Mouse (Mus musculus): ENCODE measurements around the gene Agmo.

Agmo gene

DNA sequence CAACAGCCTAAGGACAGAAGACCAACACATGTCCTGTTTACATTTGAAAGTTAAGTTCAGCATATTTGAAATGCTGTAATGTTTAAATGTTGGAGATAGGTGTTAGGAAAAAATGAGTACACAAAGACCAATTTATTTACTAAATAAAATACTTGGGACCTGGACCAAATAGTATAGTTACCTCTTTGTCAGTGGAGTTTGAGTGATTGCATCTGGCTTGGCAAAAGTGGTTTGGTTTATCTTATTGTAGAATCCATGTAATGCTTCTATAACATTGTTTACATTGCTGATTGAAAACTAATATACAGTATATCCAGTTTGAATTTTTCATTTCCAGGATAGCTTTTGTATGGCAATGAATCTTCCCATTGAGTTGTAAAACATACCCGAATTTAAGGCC is 193.0 kb downstream of the Agmo start:
- DNase-seq (ENCODE audit: low spot score), result no peak

DNA sequence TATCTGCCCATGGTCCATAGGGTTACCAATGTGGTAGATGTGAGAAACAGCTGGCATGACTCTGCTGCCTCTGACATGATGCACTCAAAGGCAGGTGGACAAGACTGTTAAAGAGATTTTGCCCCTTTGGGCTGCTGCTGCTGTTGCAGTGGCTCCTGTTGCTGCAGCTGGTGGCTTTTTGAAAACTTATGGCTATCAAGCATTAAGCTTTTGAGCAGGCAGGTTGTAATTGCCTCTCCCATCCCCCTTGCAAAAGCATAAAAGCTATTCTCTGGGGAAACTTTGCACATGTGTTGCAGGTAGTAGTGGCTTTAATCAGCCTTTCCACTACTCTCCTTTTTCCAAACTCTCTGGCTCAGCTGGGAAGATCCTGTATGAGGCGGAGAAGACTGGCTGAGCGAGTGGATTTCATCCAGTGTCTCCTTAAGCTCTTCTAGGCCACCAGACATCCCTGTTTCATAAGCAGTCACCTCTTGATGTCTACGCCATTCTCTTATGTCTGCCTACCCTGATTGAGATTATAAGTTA is 201.1 kb downstream of the Agmo start:
- DNase-seq (ENCODE audit: low spot score), result no peak

DNA sequence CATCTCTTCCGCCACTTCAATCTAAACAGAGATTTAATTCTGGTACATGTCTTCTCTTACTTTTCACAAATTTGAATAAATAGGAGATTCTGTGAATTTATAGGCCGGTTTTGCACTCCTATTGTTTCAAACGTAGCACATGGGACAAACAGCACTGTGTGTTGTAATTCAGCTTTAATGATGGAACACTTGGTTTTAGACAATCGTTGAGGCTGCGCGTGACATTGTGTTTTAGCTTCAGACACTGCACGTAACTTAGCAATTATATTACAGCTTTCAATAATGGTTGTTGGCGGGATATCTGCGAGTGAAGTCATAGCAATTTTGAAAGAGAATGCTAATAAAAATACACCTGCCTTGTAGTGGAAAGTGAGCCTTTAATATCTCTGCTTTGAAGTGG is 203.8 kb downstream of the Agmo start:
- no peak for DNase-seq (ENCODE audit: low spot score)

GRCm38 (mm10) chr12:37449597-37449996 is 208.2 kb downstream of the Agmo start:
- no peak for DNase-seq (ENCODE audit: low spot score)

DNA sequence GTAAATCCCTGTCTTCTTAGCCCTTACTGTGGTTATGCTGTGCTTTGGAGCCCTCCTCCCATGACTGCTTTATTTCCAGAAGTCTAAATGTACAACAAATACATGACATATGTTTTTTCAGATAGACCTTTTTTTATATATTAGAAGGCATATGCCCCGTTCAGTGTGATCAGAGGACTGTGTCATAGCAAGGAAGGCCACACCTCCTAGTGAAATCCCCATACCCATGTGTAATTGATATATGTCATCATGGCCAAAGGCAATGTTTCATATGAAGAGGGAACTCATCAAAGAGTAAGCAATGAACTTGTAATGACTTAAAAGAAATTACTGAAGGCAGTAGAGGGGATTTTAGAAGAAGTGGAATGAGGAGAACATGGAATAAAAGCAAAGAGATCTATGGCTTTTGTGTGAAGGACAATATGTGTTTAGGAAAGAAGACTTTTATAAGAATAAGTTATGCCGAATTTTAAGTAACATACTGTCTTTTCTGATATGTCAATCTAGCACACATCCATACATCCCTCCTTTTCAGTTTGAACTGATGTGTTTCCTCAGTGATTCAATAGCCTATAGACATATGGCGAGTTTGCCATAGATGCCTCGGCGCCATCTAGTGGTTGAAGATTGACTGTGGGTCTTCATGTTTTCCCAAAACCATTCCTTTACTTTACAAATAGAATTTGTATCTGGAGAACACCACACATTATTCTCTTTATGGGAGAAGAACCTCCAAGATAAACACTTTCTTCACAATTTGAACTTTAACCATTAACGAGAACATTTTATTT is 209.1 kb downstream of the Agmo start:
- peak; percentile 60 for DNase-seq (ENCODE audit: low spot score)

DNA sequence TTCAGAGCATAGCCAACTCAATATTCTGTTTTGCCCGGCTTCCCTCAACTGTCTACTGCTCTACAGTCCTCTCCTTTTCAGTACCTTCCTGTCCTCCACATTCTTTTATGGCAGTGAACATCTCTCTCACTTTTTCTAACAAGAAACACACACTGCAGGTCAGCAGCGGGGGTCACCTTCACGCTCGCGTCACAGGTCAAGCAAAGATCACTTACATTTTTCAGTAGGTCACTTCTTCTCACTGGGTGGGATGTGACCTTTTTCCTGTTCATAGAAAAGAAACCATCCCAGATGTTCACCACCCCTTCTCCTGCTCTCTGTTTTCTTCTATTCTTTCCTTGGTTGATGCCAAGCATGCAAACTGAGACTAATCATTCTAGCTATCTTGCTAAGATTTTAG is 230.2 kb downstream of the Agmo start:
- no peak for DNase-seq (ENCODE audit: low spot score)

DNA sequence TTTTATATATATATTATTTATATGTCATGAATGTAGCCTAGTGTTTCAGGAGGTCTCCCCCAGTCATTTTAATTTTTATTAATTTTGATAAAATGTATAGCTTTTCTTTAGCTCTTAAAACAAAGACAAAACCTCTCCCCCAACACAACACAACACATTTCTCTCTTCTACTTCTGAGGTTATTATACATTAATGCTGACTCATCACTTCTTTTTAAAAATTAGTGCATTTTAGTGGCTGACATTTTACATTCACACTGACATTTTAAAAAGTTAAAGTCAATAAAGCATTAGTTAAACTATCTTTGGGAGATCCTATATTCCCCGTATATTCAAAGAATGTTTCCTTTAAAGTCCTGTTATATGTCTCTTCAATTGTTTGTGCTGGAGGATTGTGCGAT is 235.4 kb downstream of the Agmo start:
- DNase-seq (ENCODE audit: low spot score), result no peak

GRCm38 (mm10) chr12:37487991-37488390 is 246.6 kb downstream of the Agmo start:
- DNase-seq (ENCODE audit: low spot score), result no peak

DNA sequence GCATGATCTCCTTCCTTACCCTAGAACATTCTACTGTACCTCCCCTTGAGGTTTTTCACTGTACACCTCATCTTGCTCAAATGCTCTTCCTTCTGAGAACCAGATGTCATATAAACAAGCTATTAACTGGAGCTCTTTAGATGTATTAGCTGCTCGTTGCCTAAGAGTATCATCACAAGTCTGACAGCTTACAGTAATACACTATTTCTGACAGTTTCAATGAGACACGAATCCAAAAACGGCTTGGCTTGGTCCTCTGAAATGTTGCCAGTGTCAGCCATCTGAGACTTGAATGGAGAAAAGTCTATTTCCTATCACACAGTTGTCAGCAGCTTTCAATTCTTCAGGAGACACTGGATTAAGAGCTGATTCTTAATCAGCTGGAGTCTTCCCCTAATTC is 257.4 kb downstream of the Agmo start:
- no peak for DNase-seq (ENCODE audit: low spot score)

- no peak for DNase-seq (ENCODE audit: low spot score)
Measured at GRCm38 (mm10) chr12:37507406-37507805, 266.0 kb downstream of the Agmo start.

GRCm38 (mm10) chr12:37507826-37508225 is 266.4 kb downstream of the Agmo start:
- DNase-seq (ENCODE audit: low spot score), result no peak

- DNase-seq (ENCODE audit: low spot score), result no peak
Measured at GRCm38 (mm10) chr12:37521772-37522171, 280.3 kb downstream of the Agmo start.

DNA sequence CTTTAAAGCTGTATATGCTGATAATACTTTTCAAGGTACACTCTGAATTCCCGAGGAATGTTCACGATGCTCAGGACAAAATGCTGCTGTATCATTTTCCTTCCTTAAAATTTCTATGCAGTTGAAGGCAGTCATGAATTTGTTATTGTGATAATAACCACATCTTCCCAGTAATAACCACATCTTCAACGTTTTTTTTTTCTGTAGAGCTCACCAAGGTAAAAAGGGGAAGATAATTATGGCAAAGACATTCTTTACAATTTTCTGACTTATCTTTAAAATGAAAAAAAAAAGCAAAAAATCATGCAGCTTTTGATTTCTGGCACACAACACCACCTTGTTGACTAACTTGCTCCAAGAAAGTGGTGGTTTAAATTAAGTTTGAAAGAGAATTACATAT is 283.2 kb downstream of the Agmo start:
- DNase-seq (ENCODE audit: low spot score), result no peak

- no peak for DNase-seq (ENCODE audit: low spot score)
Measured at GRCm38 (mm10) chr12:37540994-37541393, 299.6 kb downstream of the Agmo start.

DNA sequence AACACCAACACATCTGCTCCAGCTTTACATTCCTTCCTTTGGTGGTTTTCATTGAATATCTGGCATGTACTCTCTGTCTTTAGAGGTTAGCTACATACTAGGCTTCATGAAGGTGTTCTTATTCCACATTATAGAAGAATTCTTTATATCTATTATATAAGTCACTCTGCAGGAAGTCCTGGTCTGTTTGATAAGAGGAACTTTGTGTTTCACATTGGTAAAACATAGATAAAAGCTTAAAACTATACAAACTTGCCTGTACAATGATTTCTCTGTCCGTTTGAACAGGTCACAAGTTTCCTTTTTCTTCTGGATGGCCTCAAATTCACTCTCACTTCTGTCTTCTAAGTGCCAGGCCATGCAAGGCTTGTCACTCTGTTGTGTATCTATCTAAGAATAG is 316.8 kb downstream of the Agmo start:
- DNase-seq (ENCODE audit: low spot score), result no peak

DNA sequence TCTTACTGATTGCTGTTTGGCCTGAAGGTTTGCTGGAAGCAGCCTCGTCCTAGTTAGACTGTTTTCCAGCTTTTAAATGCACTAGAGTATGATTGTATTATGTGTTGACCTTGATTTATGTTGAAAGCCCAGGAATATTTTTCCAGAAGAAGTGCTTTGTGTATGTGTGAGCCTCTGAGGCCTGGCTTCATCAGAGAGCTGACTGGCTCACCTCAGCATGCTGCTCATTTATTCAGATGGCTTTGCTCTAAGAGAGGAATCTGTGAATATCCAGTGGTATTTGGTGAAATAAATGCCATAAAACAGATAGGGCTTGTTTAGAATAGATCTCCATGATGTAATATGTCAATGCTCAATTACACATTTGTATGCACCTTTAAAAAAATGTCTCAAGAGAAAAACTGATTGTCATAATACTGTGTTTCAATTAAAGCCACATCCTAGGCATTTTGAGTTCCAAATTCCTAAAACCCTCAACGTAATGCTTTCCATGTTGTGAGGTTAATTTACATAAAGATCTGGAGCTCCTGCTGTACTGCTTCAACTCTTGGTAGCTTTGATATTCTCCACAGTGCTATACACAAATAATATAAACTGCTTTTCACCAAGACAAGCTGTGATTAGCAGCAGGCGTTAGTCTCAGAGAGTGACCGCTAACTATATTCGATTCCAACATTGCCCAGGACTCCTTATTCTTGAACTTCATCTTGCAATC is 324.6 kb downstream of the Agmo start:
- no peak for DNase-seq (ENCODE audit: low spot score)

DNA sequence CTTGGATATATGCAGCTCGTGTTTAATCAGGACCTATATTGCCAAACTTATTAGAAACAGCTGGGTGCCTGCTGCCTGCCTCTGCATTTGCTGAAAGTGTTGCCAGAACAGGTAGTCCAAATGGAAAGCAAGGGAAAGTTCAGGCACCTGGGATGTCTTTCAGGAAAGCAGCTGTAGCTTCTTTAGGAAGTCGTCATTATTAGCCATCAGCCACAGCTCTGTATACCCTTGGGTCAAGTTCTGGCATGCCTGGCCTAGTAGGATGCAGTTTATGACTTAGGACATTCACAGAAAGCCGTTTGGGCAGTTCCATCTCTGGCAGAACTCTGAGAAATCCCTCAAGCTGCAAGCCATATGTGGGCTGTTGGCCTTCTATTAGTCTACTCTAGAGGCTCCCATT is 330.5 kb downstream of the Agmo start:
- no peak for DNase-seq (ENCODE audit: low spot score)

DNA sequence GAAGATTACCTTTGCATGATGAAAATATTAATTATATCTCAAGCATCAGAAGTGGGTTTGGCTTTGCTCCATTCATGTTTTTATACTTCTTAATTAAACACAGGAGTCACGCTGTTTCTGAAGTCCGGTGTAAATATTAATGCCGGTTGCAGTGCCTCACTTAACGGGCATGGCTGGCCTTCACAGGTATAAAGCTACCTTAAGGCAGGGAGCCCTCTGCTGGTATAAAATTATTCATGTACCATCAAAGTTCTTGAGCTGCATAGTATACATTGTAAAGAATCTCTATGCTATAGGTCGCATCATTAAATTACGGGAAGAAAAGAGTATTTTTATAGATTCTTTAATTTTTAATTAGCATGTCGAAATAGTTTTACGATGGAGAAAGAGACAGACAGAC is 341.3 kb downstream of the Agmo start:
- DNase-seq (ENCODE audit: low spot score), result no peak

DNA sequence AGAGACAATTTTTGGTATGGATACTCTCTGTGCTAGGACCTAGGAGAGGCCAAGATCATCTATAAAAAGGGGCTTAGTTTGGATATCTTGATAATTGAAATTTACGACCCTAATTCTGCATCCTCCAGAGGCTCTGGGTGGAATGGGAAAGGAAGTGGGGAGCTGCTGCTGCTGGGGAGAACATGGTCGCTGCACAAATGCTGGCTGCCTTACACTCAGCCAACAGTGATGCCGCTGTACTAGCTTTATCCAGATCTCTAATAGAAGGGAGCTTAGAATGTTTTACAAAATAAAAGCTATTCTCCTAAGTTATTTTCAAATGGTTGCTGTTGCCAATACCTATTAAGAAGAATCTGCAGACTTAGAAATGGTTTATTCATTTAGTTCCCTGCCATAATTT is 351.4 kb downstream of the Agmo start:
- DNase-seq (ENCODE audit: low spot score), result no peak

- no peak for DNase-seq (ENCODE audit: low spot score)
Measured at GRCm38 (mm10) chr12:37612837-37613236, 371.4 kb downstream of the Agmo start.

- no peak for DNase-seq (ENCODE audit: low spot score)
Measured at GRCm38 (mm10) chr12:37614769-37615168, 373.3 kb downstream of the Agmo start.

GRCm38 (mm10) chr12:37624078-37624477 is 382.6 kb downstream of the Agmo start:
- DNase-seq (ENCODE audit: low spot score), result no peak
